Mouse (Mus musculus) mesoderm, embryonic 11.5 days (tissue): Measurements from ENCODE around the gene Svs1.
A peak's percentile ranks its signal among the peaks of the same experiment; 100 is the strongest.

ENCODE experiments used
- DNase-seq: peaks from one replicate; pipeline ENCODE4 v3.0.0-alpha.2; 2012; ENCODE audit warnings: low read depth, low spot score

Gene Svs1

GRCm38 (mm10) chr6:49011191-49011590, 24.5 kb downstream of the Svs1 start:
- DNase-seq = no peak

DNA sequence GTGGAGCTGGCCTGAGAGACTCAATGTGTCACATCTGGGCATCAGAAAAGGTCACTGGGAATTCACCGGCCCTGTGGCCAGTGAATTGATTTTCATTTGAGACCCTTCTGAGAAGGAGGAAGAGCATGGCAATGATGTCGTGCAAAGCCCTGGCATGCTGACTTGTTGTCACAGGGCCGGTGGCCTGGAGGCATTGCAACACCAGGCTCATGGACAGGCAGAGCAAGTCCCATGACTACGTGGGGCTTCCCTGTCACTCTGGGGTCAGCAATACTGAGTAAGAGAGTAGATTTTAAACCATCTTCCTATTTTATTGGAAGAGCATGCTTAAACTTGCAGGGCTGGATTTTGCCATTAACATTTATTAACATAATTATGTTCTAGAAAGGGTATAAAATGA, 26.4 kb downstream of the Svs1 start:
- no peak for DNase-seq

DNA sequence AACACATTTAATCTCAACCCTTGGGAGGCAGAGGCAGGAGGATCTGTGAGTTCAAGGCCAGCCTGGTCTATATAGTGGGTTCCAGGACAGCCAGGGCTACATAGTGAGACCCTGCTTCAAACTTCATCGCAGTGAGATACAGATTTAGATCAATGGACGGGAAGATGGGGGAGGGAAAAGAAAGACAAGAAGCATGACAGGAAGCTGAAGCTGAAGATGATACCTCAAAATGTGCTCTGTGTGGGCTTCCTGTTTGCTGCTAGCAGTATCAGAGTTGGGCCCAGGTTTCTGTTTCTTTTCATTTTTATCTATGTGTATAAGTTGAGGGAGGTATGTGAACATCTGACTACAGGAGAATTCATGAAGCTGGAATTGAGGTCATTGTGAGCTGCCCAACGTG, 26.8 kb downstream of the Svs1 start:
- no peak for DNase-seq

DNA sequence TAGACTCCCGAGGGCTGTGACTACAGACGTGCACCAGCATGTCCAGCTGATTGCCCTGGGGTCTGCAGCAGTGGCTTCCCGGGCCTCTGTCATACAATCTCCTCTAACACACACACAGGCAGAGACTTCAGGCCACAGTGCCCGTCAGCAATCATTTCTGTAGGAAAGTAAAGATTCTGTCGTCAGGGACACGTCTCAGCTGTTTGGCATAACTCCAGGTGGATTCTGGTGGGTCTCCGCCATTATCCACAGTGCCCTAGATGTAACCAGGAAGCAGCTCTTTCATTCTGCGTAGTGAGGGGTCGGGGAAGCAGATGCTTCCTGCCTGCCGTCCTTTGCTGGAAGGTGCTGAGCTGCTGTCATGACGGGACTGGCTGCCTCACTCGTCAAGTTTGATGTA, 30.5 kb downstream of the Svs1 start:
- DNase-seq = no peak

GRCm38 (mm10) chr6:49019341-49019740, 32.7 kb downstream of the Svs1 start:
- DNase-seq = no peak

GRCm38 (mm10) chr6:49021141-49022012, 34.7 kb downstream of the Svs1 start:
- DNase-seq = no peak

DNA sequence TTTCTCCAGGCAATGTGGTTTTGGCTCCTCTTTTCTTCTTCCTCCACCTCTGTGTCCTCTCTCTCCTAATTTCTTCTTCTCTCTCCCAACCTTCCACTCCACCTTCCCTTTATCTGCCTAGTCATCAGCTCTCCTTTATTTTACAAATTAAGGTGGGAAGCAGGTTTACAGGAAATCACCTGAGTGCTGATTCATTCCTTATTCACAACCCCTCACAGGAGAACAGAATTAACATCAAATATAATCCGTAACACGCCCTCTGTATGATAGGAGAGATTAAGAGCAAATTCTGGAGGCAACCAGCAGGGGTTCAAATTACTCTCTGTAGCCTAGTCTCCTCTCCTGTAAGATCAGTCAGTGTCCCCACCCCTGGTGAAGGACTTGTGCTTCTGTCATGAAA, 35.7 kb downstream of the Svs1 start:
- DNase-seq = no peak

DNA sequence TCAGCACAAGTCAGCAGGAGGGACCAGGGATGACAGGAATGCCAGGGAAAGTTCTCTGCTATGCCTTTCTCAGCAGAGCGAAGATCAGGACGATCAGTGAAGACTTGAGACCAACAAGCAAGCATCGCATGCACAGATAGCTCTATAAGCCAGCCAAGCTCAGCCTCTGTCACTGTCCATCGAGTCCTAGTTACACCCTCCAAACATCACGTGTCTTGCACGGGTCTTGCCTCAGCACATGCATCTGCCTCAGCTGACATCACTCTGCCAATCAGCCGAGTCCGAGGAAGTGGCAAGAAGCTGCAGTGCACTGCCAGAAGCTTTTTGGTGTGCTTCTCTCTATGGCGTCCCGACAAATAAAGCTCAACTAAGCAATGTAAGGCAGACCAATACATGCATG, 36.7 kb downstream of the Svs1 start:
- DNase-seq = no peak

- DNase-seq = no peak
These were observed 38.6 kb downstream of the Svs1 start for GRCm38 (mm10) chr6:49025290-49025689.

DNA sequence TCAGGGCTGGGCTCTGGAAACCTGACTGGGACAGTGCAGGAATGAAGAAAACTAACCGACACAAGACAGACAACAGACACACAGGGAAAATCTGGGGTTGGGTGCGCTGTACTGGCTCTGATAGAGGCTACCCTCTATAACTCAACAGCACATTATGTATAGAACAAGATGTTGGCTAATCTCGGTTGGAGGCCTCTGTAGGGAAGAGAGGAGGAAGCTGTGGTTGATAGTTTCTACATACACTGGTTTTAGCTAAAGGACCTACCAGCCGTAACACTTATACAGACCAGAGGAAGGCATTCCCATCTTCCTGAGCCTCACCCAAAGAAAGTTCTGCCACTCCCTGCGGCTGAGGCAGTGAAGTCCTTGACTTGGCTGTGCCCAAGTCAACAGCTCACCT, 39.8 kb downstream of the Svs1 start:
- DNase-seq = no peak

DNA sequence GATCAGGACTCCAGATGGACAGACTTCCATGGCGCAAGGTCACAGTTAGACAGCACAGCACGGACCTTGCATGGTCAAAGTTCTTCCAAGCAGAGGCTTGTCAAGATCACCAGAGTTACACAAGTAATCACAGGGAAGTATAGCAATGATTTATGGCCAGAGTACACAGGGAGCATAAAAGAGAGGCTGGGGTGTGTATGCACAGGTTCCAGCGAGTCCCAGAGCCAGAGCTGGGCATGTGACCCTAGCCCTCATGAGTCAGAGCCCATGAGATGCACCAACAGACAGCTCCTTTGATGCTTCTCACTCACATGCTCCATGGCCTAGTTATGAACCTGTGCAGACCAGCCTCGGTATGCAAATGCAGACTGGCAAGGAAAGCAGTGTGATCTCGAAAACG, 41.4 kb downstream of the Svs1 start:
- DNase-seq = no peak

GRCm38 (mm10) chr6:49028708-49029107, 42.0 kb downstream of the Svs1 start:
- DNase-seq = no peak

- DNase-seq = no peak
These were observed 44.6 kb downstream of the Svs1 start for GRCm38 (mm10) chr6:49031230-49031629.

- DNase-seq = no peak
These were observed 46.1 kb downstream of the Svs1 start for GRCm38 (mm10) chr6:49032783-49033182.

- no peak for DNase-seq
These were observed 49.9 kb downstream of the Svs1 start, which contains the start of gene Gpnmb for GRCm38 (mm10) chr6:49036275-49037267. Gene Gpnmb, plus strand, starts transcription at chr6:49036546.

DNA sequence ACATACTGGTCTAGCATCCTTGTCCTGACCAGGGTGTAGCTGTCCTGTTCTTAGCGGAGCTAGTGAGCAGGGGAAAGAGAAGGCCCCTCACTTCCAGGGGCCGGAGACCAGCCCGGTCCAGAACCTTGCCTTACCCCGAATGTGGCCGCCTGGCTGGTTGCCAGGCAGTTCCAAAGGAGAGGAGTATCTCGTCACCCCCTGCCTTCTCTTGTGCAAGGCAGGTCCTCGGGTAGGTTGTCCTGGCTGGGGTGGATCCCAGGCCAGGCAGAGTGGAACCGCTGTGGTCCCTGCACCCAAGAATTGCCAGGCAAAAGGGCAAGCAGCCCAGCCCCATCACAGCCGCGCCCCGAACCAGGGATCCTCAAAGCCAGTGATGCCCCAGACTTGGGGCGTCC, 50.6 kb downstream of the Svs1 start:
- DNase-seq = no peak

DNA sequence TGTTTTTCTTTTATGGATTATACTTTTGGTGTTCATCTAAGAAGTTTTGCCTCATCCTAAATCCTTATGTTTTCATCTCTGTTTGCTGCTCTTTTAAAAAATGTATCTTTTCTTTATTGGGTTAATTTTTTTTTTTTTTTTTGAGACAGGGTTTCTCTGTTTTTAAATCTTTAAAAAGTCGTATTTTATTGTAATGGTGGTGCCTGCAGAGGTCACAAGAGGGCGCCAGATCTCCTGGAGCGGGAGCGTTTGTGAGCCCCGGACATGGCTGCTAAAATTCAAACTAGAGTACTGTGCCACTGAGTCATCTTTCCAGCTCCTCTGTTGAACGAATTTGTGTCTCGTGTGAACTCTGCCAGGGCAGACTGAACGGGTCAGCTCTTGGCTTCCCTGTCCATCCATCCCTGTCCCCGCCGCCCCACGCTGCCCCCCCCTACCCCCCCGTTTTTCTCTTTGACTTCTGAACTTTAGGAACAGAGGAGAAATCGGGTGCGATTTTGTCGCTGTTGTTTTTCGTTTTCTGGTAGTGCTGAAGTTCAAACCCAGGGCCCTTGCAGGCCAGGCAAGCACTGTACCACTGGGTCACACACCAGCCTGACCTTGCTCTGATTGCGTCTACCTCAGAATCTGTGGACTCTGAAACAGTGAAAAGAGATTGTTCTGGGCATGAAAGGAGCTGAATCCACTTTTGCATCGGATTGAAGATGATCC, 53.0 kb downstream of the Svs1 start:
- DNase-seq = peak; percentile 67
